Mouse (Mus musculus): ENCODE data around the gene Pced1b. TPM values are rescaled to one million over a fixed set of nuclear protein-coding genes. Genes with fewer than 3 reads are reported as not detected.

Gene Pced1b
- polyA plus RNA-seq, 1 experiment from 2014 or later = 2.6 TPM

- Histone ChIP-seq H3K27me3 (ENCODE audit: control insufficient read depth, insufficient read depth, low read length) (0 out of 2 replicates have a peak, but pooled peaks cover 3% of the 10 kb centered on the region), H3K27ac (replicated peaks in 1 of 2; ENCODE audit: control insufficient read depth in 1 of 2, insufficient read depth in 1 of 2, low read depth in 2 of 2, low read length in 2 of 2) (no peak overlapping the region), H3K36me3 (ENCODE audit: control insufficient read depth, insufficient read depth, low read length) (no peaks in the 10 kb centered on the region), H3K4me2 (ENCODE audit: low read length) (no peak overlapping the region), H3K4me1 (ENCODE audit: control insufficient read depth in 2 of 2, insufficient read depth in 2 of 2, low read length in 2 of 2) (peaks cover 15 to 23% of the 10 kb centered on the region in 2 experiments), H3K9me3 (ENCODE audit: control insufficient read depth, low read length) (no peaks in the 10 kb centered on the region), H3K9ac (ENCODE audit: low read length) (no peak overlapping the region), H3K4me3 (ENCODE audit: control insufficient read depth in 1 of 2, insufficient read depth in 1 of 2, low read depth in 1 of 2, low read length in 2 of 2) (no peak overlapping the region)
- 83% methylated on average over 15 of the region's 15 CpGs for WGBS
- ATAC-seq (ENCODE audit: insufficient number of reproducible peaks, insufficient read depth, low FRiP score, low read depth) = no peak
These were observed 128.2 kb downstream of the Pced1b start for GRCm38 (mm10) chr15:97374845-97375720.

DNA sequence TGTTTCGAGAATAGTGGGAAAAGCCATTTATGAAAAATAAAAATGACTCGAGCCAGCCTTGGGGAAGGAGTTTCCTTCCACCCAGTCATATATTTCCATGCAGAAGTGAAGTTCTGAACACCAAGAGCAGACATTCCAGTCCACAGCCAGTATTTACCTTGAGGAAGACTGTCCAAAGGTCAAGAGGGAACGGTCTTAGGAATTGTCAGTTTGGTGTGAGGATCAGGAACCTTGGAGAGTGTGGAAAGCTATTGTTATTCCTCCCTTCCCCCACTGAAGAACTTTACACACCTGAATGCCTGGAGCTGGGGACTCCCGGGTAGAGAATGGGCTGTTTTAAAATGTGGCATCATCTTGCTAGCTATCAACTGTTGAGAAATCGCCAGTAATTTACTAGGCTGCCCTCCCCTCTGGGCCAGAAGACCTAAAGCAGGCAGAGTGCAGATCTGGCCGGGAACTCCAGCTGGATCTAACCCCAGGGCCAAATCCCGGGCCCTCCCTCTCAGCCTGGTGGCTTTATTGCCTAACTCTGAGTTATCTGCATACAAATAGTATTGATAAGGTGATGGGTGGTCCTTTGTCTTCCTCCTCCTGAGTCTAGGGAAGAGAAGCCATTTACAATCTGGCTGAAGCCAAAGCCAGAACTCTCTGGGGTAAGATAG is 129.3 kb downstream of the Pced1b start:
- 0 out of 2 replicates have a peak, but pooled peaks cover 3% of the 10 kb centered on the region for H3K27me3 ChIP-seq (ENCODE audit: control insufficient read depth, insufficient read depth, low read length)
- 50% methylated on average over 7 of the region's 7 CpGs for WGBS
- H3K4me2 ChIP-seq (ENCODE audit: low read length) = peak overlapping the region; percentile 54; the same call in 1 of the 2 replicates
- H3K4me1 ChIP-seq (ENCODE audit: control insufficient read depth in 2 of 2, insufficient read depth in 2 of 2, low read length in 2 of 2) = peaks cover 15 to 23% of the 10 kb centered on the region in 2 experiments
- H3K36me3 ChIP-seq (ENCODE audit: control insufficient read depth, insufficient read depth, low read length) = no peaks in the 10 kb centered on the region
- no peak overlapping the region for H3K27ac ChIP-seq (replicated peaks in 1 of 2; ENCODE audit: control insufficient read depth in 1 of 2, insufficient read depth in 1 of 2, low read depth in 2 of 2, low read length in 2 of 2)
- no peak overlapping the region for H3K9ac ChIP-seq (ENCODE audit: low read length)
- ATAC-seq (ENCODE audit: insufficient number of reproducible peaks, insufficient read depth, low FRiP score, low read depth) = no peak
- no peaks in the 10 kb centered on the region for H3K9me3 ChIP-seq (ENCODE audit: control insufficient read depth, low read length)
- peak overlapping the region; percentile 21 to 29; a peak in 2 of 4 replicates for H3K4me3 ChIP-seq (ENCODE audit: control insufficient read depth in 1 of 2, insufficient read depth in 1 of 2, low read depth in 1 of 2, low read length in 2 of 2)

DNA sequence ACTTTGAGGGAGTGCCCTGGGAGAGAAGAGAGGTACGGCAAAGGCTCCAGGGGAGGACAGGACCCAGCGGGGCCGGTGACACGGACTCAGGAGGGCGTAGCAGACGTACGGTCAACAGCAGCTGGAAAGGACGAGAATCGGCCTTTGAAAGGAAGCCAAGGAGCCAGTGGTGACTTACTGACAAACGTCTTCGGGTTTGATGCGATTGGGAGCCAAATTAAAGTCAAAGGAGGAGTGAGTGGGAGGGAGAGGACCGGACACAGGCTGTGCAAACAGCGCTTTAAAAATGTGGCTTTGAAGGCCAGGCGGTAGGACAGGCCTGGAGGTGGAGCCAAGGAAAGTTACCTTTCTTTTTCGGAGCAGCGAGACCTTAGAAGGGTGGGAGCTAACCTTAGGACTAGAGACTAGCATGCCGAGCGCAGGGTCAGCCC is 129.9 kb downstream of the Pced1b start:
- H3K4me2 ChIP-seq (ENCODE audit: low read length) = peak overlapping the region; percentile 54
- H3K27me3 ChIP-seq (ENCODE audit: control insufficient read depth, insufficient read depth, low read length) = 0 out of 2 replicates have a peak, but pooled peaks cover 3% of the 10 kb centered on the region
- no peaks in the 10 kb centered on the region for H3K36me3 ChIP-seq (ENCODE audit: control insufficient read depth, insufficient read depth, low read length)
- WGBS = 15% methylated on average over 19 of the region's 19 CpGs
- peak overlapping the region; percentile 40; the same call in 1 of the 2 replicates for H3K9ac ChIP-seq (ENCODE audit: low read length)
- no peak; the same call in 1 of the 2 replicates for ATAC-seq (ENCODE audit: insufficient number of reproducible peaks, insufficient read depth, low FRiP score, low read depth)
- H3K4me1 ChIP-seq (ENCODE audit: control insufficient read depth in 2 of 2, insufficient read depth in 2 of 2, low read length in 2 of 2) = peaks cover 15 to 23% of the 10 kb centered on the region in 2 experiments
- no peak overlapping the region for H3K27ac ChIP-seq (replicated peaks in 1 of 2; ENCODE audit: control insufficient read depth in 1 of 2, insufficient read depth in 1 of 2, low read depth in 2 of 2, low read length in 2 of 2)
- peak overlapping the region; percentile 21 to 29 for H3K4me3 ChIP-seq (ENCODE audit: control insufficient read depth in 1 of 2, insufficient read depth in 1 of 2, low read depth in 1 of 2, low read length in 2 of 2)
- no peaks in the 10 kb centered on the region for H3K9me3 ChIP-seq (ENCODE audit: control insufficient read depth, low read length)

DNA sequence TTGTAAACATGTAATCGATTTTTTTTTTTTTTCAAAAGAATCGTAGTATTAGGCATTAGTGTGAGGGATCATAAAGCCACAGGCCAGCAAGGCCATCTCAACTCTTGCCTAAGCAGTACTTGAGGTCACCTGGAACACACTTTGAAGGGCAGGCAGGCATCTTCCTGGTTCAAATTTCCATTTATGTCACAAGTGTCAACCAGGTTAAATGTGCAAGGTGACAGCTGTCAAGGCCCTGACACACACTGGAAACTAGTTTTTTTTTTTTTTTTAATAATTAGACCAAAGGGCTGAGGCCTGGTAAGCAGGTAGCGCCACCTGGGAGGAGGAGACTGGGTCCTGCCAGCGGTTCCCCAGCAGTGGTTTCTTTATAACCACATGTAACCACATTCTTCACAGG is 131.2 kb downstream of the Pced1b start:
- no peaks in the 10 kb centered on the region for H3K36me3 ChIP-seq (ENCODE audit: control insufficient read depth, insufficient read depth, low read length)

DNA sequence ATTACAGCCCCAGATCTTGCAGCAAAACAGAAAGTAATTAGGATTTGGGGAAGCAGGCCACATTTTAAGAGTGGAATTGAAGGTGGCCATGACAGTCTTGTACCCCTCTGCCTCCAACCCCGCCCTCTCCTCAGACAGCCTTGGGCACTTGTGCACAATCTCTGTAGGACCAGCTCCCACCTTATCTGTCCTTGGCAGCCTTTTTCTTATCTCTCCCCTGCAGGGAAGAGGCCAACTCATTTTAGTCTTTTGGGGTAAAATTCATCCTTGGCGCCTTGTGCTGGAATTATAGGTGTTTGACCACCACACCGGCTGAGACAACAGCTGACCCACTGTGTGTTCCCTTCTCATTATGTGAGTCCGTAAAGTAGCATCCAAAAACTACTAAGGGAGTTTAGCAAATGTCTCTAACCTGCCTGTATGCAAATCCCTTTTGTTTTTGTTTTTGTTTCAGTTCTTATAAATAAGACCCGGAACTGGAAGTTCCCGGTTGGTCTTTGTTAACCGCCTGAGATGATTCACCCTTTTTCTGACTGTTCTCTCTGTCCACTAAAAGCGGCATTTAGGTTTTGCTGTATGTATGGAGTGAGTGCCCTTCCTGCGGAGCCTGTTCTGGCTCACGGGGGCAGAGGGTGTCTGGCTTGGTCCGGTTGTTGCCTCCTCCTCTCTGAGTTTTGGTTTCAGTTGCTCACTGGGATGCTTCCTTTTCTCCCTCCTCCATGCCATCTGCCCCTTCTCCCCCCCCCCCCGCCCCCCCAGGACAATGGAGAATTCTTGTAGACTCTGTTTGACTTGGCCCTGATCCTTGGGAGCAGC is 132.8 kb downstream of the Pced1b start:
- peaks cover 8 to 12% of the 10 kb centered on the region in 2 experiments for H3K4me1 ChIP-seq (ENCODE audit: control insufficient read depth in 2 of 2, insufficient read depth in 2 of 2, low read length in 2 of 2)
- WGBS = 33% methylated on average over 11 of the region's 12 CpGs
- 0 out of 2 replicates have a peak, but pooled peaks cover 3% of the 10 kb centered on the region for H3K27me3 ChIP-seq (ENCODE audit: control insufficient read depth, insufficient read depth, low read length)
- H3K9me3 ChIP-seq (ENCODE audit: control insufficient read depth, low read length) = no peaks in the 10 kb centered on the region
- H3K9ac ChIP-seq (ENCODE audit: low read length) = no peak overlapping the region
- peak overlapping the region; percentile 39 for H3K4me2 ChIP-seq (ENCODE audit: low read length)
- no peak overlapping the region for H3K4me3 ChIP-seq (ENCODE audit: control insufficient read depth in 1 of 2, insufficient read depth in 1 of 2, low read depth in 1 of 2, low read length in 2 of 2)
- H3K36me3 ChIP-seq (ENCODE audit: control insufficient read depth, insufficient read depth, low read length) = no peaks in the 10 kb centered on the region
- no peak overlapping the region for H3K27ac ChIP-seq (replicated peaks in 1 of 2; ENCODE audit: control insufficient read depth in 1 of 2, insufficient read depth in 1 of 2, low read depth in 2 of 2, low read length in 2 of 2)
- ATAC-seq (ENCODE audit: insufficient number of reproducible peaks, insufficient read depth, low FRiP score, low read depth) = no peak

More for the DNA sequence above, 131.2 kb downstream of the Pced1b start:
- Histone ChIP-seq H3K27ac (replicated peaks in 1 of 2; ENCODE audit: control insufficient read depth in 1 of 2, insufficient read depth in 1 of 2, low read depth in 2 of 2, low read length in 2 of 2) (no peak overlapping the region), H3K4me2 (ENCODE audit: low read length) (no peak overlapping the region), H3K27me3 (ENCODE audit: control insufficient read depth, insufficient read depth, low read length) (0 out of 2 replicates have a peak, but pooled peaks cover 3% of the 10 kb centered on the region), H3K9ac (ENCODE audit: low read length) (no peak overlapping the region), H3K4me3 (ENCODE audit: control insufficient read depth in 1 of 2, insufficient read depth in 1 of 2, low read depth in 1 of 2, low read length in 2 of 2) (no peak overlapping the region), H3K4me1 (ENCODE audit: control insufficient read depth in 2 of 2, insufficient read depth in 2 of 2, low read length in 2 of 2) (peaks cover 15 to 19% of the 10 kb centered on the region in 2 experiments), H3K9me3 (ENCODE audit: control insufficient read depth, low read length) (no peaks in the 10 kb centered on the region)
- ATAC-seq (ENCODE audit: insufficient number of reproducible peaks, insufficient read depth, low FRiP score, low read depth) = no peak
- WGBS = 77% methylated on average over 4 of the region's 4 CpGs

- 88% methylated on average over 3 of the region's 3 CpGs for WGBS
- no peak overlapping the region for H3K4me3 ChIP-seq (ENCODE audit: control insufficient read depth in 1 of 2, insufficient read depth in 1 of 2, low read depth in 1 of 2, low read length in 2 of 2)
- ATAC-seq (ENCODE audit: insufficient number of reproducible peaks, insufficient read depth, low FRiP score, low read depth) = no peak
- peaks cover 2 to 6% of the 10 kb centered on the region in 2 experiments; a peak in 1 of 4 replicates for H3K4me1 ChIP-seq (ENCODE audit: control insufficient read depth in 2 of 2, insufficient read depth in 2 of 2, low read length in 2 of 2)
- H3K36me3 ChIP-seq (ENCODE audit: control insufficient read depth, insufficient read depth, low read length) = no peaks in the 10 kb centered on the region
- no peak overlapping the region for H3K27ac ChIP-seq (replicated peaks in 1 of 2; ENCODE audit: control insufficient read depth in 1 of 2, insufficient read depth in 1 of 2, low read depth in 2 of 2, low read length in 2 of 2)
- H3K27me3 ChIP-seq (ENCODE audit: control insufficient read depth, insufficient read depth, low read length) = 0 out of 2 replicates have a peak, but pooled peaks cover under 1% of the 10 kb centered on the region
- no peak overlapping the region for H3K9ac ChIP-seq (ENCODE audit: low read length)
- no peaks in the 10 kb centered on the region for H3K9me3 ChIP-seq (ENCODE audit: control insufficient read depth, low read length)
- H3K4me2 ChIP-seq (ENCODE audit: low read length) = no peak overlapping the region
These were observed 135.7 kb downstream of the Pced1b start for GRCm38 (mm10) chr15:97382567-97382966.

Data from heart, embryonic 14.5 days (tissue).